Comparison of ENCODE assay signal across 20 mouse cellular contexts in the genomic region with DNA sequence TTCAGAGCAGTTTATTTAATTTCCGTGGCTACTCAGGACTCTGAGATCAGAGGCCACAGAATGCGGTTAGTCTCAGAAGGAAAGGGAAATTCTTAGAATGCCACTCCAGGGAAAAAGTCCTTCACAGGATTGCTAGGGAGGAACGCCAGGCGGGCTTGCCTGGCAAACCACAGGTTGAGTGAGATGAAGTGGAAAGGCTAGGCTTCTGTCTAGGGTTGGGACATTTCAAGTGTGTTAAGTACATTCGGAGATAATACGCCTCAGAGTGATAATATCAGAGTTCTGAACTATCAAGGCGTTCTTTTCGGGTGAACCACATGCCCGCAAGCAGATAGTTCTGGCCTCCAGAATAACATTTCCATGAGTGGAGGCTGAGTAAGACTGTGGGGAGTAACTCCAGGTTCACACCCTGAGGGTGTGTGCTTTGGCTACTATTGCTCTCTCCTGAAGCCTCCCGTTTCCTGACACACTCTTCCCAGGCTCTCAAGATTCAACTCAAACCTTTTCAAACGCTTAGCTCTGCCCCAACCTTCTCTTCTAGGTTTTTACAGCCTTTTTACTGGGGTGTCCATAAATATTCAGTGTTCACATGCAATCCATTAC.
DNase-seq lines count a peak whose midpoint lies in the region; ATAC-seq and TF ChIP-seq lines count a peak whose summit lies in the region.
"Had no signal": no experiment of that assay in that cellular context is flagged by ENCODE, and none has a peak within 500 bp of the region (broad histone marks: within the 10 kb centered on the region; RNA-seq: fewer than 3 reads in every experiment).

No protein-coding gene starts in this region.

- H3K4me1 ChIP-seq in lung, adult 2 months (ENCODE audit: control insufficient read depth, insufficient read depth, low read length) = peaks cover 2% of the 10 kb centered on the region
- H3K4me1 ChIP-seq: embryonic facial prominence, embryonic 15.5 days; forebrain, embryonic 13.5 days; midbrain, embryonic 12.5 days had no signal

- in situ Hi-C loops in Patski (cut with MboI; ENCODE audit: low pct_unique_long_range_greater_than_20kb) = no loop called here

- DNase-seq in embryo, embryonic 10.5 days (ENCODE audit: low spot score) = peak; percentile 20
- no peak for DNase-seq in embryo, embryonic 9.5 days (ENCODE audit: extremely low spot score)
- DNase-seq in Patski (ENCODE audit: low read depth, low spot score) = peak; percentile 73
- peak; percentile 20 for DNase-seq in lung, adult 2 months
- DNase-seq in lung, postnatal 36 days = peak; percentile 68
- DNase-seq in left cerebral cortex, adult 9 months (ENCODE audit: low spot score in 2 of 2) = no peak
- DNase-seq in spleen, adult 18-20 months = no peak
- no peak for DNase-seq in ovary, postnatal 14 days (ENCODE audit: low spot score)
- DNase-seq: adrenal gland, adult 8-10 months; cerebellum, adult 11 months; cerebellum, postnatal 25 days; heart, postnatal 36 days; kidney, adult 8-10 months; kidney, postnatal 4 days; liver; liver, postnatal 0 days had no signal

- TF ChIP-seq CTCF in Patski (IDR thresholded peaks at IDR 0.05) = no peak
- no peak for TF ChIP-seq CTCF in lung, adult 2 months (IDR thresholded peaks at IDR 0.05; ENCODE audit: insufficient read depth, low read length)

- TF ChIP-seq POLR2A in lung, adult 2 months (IDR thresholded peaks at IDR 0.05; ENCODE audit: borderline replicate concordance, extremely low read depth, low read depth, low read length) = no peak

- H3K4me3 ChIP-seq in lung, adult 2 months (replicated peaks; ENCODE audit: extremely low read depth, low read depth, low read length) = no peak overlapping the region
- H3K4me3 ChIP-seq: embryonic facial prominence, embryonic 15.5 days; forebrain, embryonic 13.5 days; heart, embryonic 13.5 days; midbrain, embryonic 12.5 days had no signal

- POLR2A ChIA-PET in Patski (lab: Charles Lee) = no interaction called here

- H3K27me3 ChIP-seq in Patski = no peaks in the 10 kb centered on the region
- H3K27me3 ChIP-seq: embryonic facial prominence, embryonic 15.5 days; forebrain, embryonic 13.5 days; heart, embryonic 13.5 days; midbrain, embryonic 12.5 days had no signal

- ATAC-seq in Patski = peak; percentile 95
- ATAC-seq: forebrain, embryonic 13.5 days; liver, postnatal 0 days had no signal

- WGBS in lung, adult 2 months = 44% methylated on average over 11 of the region's 11 CpGs

- CTCF ChIA-PET in Patski (lab: Charles Lee) = no interaction called here

Comparison
In these comparisons a context has a peak if more than half of its experiments do, and no peak if none do; other contexts are left out.
1. DNase-seq: peak in embryo, embryonic 10.5 days (single experiment), Patski (single experiment), lung, adult 2 months (single experiment) and lung, postnatal 36 days (single experiment); none in embryo, embryonic 9.5 days (single experiment), left cerebral cortex, adult 9 months (0 of 2), spleen, adult 18-20 months (0 of 2) and ovary, postnatal 14 days (single experiment).